Mouse (Mus musculus): ENCODE measurements around the gene Ubxn7.
A peak's percentile ranks its signal among the peaks of the same experiment; 100 is the strongest.

GRCm38 (mm10) chr16:32430474-32431046 is 98.5 kb downstream of the Ubxn7 start, which contains the start of gene Pcyt1a:
- TF ChIP-seq CTCF (IDR thresholded peaks at IDR 0.05; ENCODE audit: low read depth, low read length) (peak; percentile 21; the same call in 1 of the 2 replicates), POLR2A (IDR thresholded peaks at IDR 0.05; ENCODE audit: extremely low read depth, insufficient read depth, low read length) (peak; percentile 85; the same call in 1 of the 2 replicates)
